Mouse (Mus musculus) macrophage (primary cell): ENCODE measurements around the gene Edc3. TPM values are rescaled to one million over a fixed set of nuclear protein-coding genes. Genes with fewer than 3 reads are reported as not detected.

Experiments used
- H3K27ac ChIP-seq: fragments of 350-480 bp; formaldehyde crosslinking; 2 replicates; pipeline ENCODE4 v1.9.0; 2021
- H3K36me3 ChIP-seq: fragments of 350-480 bp; formaldehyde crosslinking; 2 replicates; pipeline ENCODE4 v1.9.0; 2021; ENCODE audit errors: inconsistent target
- H3K4me3 ChIP-seq: fragments of 350-480 bp; formaldehyde crosslinking; 2 replicates; pipeline ENCODE4 v1.9.0; 2021; ENCODE audit errors: inconsistent target
- H3K79me2 ChIP-seq: fragments of 350-480 bp; formaldehyde crosslinking; 2 replicates; pipeline ENCODE4 v1.9.0; 2021; ENCODE audit errors: inconsistent target
- WGBS: methylation state at CpG from one replicate; pipeline ENCODE4 v1.1.7; 2026; ENCODE audit warnings: inconsistent platforms; ENCODE audit not compliant: missing documents; 5-methylcytosine and 5-hydroxymethylcytosine counted together
- polyA plus RNA-seq: library from polyadenylated mRNA; stranded (reverse); fragments of 250-400 nt; gene quantifications from 3 replicates; pipeline ENCODE4 v1.2.4, GENCODE M21; 2018; ENCODE audit warnings: inconsistent platforms

The Edc3 gene
- polyA plus RNA-seq, 1 experiment from 2014 or later = 5.3 TPM

DNA sequence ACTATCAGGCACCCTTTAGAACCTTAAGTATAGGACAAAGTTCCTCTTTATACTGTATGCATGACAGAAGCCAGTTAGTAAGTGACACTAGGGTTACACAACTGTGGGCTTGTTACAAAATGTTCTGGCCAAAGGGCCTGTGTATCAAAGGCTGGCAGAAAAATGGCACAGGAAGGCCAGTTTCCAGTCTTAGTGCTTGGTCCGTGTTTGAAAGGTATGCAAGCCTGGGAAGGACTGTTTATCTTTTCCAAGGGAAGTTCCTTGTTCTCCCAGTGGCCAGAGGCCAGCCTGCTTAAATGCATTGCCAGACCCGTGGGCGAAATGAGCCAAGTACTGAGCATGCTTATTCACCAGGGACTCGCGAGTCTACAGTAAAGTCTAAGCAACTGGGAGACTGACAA, 15.0 kb downstream of the Edc3 start:
- peaks cover 41% of the 10 kb centered on the region for H3K36me3 ChIP-seq
- WGBS = 22% methylated on average over 5 of the region's 5 CpGs

DNA sequence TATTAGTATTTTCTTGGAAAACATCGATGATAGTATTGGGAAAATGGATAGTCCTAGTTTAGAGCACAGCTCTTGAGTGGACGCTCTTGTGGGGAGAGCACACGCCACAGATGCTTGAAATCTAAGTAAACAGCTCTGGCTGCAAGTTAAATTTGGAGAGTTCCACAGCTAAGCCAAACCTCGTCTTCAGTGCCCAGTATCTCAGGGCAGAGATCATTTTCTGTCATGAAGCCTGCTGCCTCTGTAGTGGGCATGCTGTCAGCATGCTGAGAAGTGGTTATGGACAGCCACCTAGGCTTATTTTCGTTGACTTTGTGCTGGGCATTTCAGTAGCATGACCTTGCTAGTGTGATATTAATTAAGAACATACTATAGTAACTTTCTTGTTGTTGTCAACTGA, 15.5 kb downstream of the Edc3 start:
- WGBS = 82% methylated on average over 5 of the region's 5 CpGs
- no peak overlapping the region for H3K27ac ChIP-seq

More for the DNA sequence above, 15.0 kb downstream of the Edc3 start:
- Histone ChIP-seq H3K27ac (no peak overlapping the region), H3K79me2 (peaks cover 61% of the 10 kb centered on the region), H3K4me3 (no peak overlapping the region)

DNA sequence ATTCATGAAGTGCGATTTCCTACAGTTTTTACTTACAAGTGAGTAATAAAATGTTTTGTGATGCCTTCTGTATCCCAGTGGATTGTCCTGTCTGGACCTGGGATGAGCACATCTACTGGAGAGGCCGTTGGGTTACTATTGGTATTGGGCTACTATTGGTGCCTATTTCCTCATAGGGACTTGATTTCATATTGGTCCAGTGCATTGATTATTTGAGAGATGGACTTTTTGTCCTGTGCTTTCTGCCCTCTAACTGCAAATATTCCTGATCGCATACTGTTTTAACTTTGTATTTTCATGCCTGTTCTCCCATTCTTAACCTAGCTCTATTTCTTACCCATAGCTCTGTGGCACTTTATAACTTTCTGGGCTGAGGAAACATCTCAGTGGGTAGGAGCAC, 16.4 kb downstream of the Edc3 start:
- H3K27ac ChIP-seq = no peak overlapping the region
- WGBS = 100% methylated on average over 3 of the region's 3 CpGs
- peaks cover 31% of the 10 kb centered on the region for H3K36me3 ChIP-seq
- no peak overlapping the region for H3K4me3 ChIP-seq
- H3K79me2 ChIP-seq = peaks cover 50% of the 10 kb centered on the region

More for the DNA sequence above, 15.5 kb downstream of the Edc3 start:
- no peak overlapping the region for H3K4me3 ChIP-seq
- H3K79me2 ChIP-seq = peaks cover 56% of the 10 kb centered on the region
- H3K36me3 ChIP-seq = peaks cover 36% of the 10 kb centered on the region

DNA sequence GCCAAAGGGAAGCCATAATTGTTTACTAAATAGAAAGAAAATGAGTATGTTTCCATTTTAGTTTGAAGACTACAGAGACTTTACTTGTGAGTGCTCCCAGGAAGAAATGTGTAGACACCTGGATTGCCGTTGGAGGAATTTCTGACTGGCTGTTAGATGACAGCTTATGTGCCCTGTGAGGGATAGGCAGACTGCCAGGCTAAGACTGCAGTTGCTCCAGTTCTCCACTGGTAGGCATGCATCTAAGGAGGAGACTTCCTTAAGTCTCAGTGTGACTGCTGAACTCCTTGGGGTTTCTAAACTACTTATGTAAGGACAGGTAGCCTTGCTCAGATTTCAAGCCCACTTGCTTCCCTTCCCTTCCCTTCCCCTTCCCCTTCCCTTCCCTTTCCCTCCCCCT, 20.0 kb downstream of the Edc3 start:
- Histone ChIP-seq H3K4me3 (no peak overlapping the region), H3K27ac (no peak overlapping the region), H3K36me3 (peaks cover 22% of the 10 kb centered on the region), H3K79me2 (peaks cover 63% of the 10 kb centered on the region)
- 100% methylated on average over 1 of the region's 1 CpGs for WGBS

DNA sequence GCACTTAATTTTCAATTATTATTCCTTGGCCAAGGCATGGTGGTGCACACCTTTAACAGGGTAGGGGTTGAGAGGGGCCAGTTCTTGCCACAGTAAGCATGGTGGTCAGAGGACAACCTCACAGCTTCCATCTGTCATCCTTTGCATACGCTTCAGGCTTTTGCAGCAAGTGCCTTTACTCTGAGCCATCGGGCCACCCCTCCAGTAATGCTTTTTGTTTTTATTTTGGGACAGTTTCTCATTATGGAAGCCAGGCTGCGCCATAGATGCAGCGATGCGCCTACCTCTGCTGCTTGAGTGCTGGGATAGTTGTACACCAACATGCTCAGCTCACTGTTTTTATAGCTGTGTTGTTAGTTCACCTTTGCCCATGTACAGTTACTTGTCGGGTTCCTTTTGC, 25.3 kb downstream of the Edc3 start:
- no peak overlapping the region for H3K27ac ChIP-seq
- WGBS = 98% methylated on average over 6 of the region's 6 CpGs
- no peaks in the 10 kb centered on the region; the same call in 1 of the 2 replicates for H3K36me3 ChIP-seq
- peaks cover 64% of the 10 kb centered on the region; the same call in 1 of the 2 replicates for H3K79me2 ChIP-seq
- H3K4me3 ChIP-seq = no peak overlapping the region

DNA sequence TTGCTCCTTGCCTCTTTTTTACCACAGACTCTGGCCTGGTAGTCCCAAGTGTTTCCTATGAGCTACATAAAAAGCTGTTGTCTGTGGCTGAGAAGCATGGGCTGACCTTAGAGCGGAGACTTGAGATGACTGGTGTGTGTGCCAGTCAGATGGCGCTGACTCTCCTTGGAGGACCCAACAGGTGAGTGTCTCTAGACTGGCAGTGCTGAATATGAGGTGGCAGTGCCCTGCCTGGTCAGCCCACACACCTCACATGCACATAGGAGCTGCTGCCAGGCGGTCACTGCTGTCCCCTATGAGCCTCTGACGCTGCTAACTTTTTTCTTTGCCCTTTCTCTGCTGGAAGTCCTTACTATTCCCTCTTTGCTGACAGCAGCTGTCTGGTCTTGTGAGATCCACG, 31.5 kb downstream of the Edc3 start:
- Histone ChIP-seq H3K36me3 (peaks cover 35% of the 10 kb centered on the region), H3K79me2 (peaks cover 27% of the 10 kb centered on the region; the same call in 1 of the 2 replicates), H3K4me3 (no peak overlapping the region), H3K27ac (no peak overlapping the region)
- WGBS = 94% methylated on average over 5 of the region's 5 CpGs

DNA sequence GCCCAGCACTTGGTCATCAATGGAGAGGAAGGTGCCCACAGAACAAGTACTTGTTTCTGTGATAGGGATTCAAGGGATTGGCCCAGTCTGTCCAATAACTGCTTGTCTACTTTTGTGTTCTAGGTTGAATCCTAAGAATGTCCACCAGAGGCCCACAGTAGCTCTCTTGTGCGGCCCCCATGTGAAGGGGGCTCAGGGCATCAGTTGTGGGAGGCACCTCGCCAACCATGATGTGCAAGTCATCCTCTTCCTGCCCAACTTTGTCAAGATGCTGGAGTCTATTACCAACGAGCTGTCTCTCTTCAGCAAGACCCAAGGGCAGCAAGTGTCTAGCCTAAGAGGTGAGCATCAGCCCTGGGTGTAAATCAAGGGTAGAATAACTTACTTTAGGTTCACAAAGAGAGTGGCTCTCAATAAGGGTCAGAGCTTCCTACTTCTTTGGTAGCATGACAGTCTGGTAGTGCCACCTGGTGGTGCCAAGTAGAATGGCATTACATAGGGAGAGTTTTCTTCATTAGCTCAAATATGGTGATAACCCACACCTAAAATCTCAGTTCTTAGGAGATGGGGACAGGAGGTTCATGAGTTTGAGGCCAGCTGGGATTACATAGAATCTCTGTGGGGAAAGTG, 36.2 kb downstream of the Edc3 start:
- WGBS = 35% methylated on average over 3 of the region's 3 CpGs
- Histone ChIP-seq H3K36me3 (peaks cover 75% of the 10 kb centered on the region), H3K27ac (no peak overlapping the region), H3K79me2 (no peaks in the 10 kb centered on the region), H3K4me3 (no peak overlapping the region)

DNA sequence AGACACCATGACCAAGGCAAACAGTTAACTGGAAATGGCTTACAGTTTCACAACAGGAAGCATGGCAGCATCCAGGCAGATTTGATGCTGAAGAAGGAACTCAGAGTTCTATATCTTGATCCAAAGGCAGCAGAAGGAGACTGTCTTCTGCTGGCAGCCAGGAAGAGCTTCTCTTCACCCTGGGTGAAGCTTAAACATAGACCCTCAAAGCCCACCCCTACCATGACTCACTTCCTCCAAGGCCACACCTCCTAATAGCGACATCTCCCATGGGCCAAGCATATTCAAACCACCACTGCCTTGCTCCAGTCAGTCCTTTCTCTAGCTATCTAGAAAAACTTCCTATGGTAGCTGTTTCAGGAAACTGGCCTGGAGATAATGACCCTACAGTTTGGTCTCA, 38.7 kb downstream of the Edc3 start:
- H3K36me3 ChIP-seq = peaks cover 78% of the 10 kb centered on the region
- no peaks in the 10 kb centered on the region for H3K79me2 ChIP-seq
- H3K27ac ChIP-seq = no peak overlapping the region
- no peak overlapping the region for H3K4me3 ChIP-seq
- WGBS = 100% methylated on average over 1 of the region's 1 CpGs

DNA sequence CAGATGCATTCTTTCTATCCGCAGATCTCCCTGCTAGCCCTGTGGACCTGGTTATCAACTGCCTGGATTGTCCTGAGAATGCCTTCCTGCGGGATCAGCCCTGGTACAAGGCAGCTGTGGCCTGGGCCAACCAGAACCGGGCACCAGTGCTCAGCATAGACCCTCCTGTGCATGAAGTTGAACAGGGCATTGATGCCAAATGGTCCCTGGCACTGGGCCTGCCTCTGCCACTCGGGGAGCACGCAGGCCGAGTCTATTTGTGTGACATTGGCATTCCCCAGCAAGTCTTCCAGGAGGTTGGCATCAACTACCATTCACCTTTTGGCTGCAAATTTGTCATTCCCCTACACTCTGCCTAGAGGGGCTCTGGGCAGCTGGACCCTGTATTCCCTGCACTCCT, 39.8 kb downstream of the Edc3 start:
- 94% methylated on average over 6 of the region's 6 CpGs for WGBS
- H3K27ac ChIP-seq = no peak overlapping the region

DNA sequence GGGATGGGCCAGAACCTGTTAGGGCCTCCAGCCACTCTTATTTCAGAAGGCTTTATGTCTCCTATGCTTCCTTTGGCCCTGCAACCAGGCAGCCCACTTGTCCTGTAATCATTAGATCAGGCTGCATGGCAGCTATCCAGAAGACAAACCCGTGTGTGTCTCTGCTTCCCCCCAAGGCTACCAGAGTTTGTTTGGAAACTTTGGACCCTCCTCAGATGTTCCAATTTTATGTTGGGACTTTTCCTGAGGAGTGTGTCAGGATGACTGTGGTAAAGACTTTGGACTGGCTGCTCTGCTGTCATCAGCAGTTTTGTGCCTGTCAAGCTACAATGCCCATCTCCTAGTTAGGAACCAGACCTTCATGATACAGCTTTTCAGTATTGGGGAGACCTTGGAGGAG, 40.5 kb downstream of the Edc3 start:
- H3K4me3 ChIP-seq = no peak overlapping the region
- peaks cover 82% of the 10 kb centered on the region for H3K36me3 ChIP-seq
- WGBS = 54% methylated on average over 1 of the region's 1 CpGs
- H3K79me2 ChIP-seq = no peaks in the 10 kb centered on the region
- H3K27ac ChIP-seq = no peak overlapping the region

More for the DNA sequence above, 39.8 kb downstream of the Edc3 start:
- H3K4me3 ChIP-seq = no peak overlapping the region
- H3K36me3 ChIP-seq = peaks cover 79% of the 10 kb centered on the region
- no peaks in the 10 kb centered on the region for H3K79me2 ChIP-seq

DNA sequence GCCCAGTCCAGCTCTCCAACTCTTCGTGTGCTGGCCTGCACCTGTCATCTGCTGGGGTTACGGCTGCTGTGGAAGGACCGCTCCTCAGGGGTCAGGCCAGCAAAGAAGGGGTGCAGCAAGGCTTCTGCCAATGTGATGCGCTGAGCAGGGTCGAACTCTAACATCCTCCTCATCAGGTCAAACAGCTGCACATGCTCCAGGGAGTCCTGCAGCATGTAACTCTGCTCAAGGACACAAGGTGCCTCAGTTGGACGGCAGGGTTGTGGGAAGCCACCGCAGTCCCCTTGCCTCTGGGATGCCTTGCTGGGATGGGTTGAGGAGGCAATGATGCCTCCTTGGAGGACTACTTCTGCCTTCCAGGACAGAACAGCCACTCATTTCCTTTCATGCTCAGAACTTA, 42.6 kb downstream of the Edc3 start:
- Histone ChIP-seq H3K27ac (no peak overlapping the region), H3K4me3 (no peak overlapping the region), H3K36me3 (peaks cover 100% of the 10 kb centered on the region), H3K79me2 (no peaks in the 10 kb centered on the region)
- WGBS = 92% methylated on average over 7 of the region's 7 CpGs

DNA sequence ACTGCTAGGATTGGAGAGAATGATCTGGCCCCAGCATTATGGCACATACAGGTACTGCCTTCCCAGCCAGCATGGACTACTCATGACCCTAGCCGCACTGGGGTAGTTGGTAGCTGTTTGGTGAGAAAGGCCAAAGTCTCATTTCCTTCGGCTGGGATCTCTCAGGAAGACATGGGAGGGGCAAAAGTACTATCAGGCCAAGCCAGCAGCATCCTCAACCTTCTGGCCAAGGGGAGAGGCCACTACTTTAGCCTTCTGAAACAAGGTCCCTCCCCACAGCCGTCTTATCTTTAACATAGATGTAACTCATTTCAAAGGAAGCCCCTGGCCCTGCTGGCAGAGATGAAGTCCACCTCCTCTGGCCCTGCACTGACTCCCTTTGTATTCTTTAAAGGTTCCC, 49.2 kb downstream of the Edc3 start:
- Histone ChIP-seq H3K36me3 (peaks cover 88% of the 10 kb centered on the region), H3K79me2 (peaks cover 52% of the 10 kb centered on the region), H3K4me3 (no peak overlapping the region), H3K27ac (no peak overlapping the region)
- WGBS = 95% methylated on average over 3 of the region's 3 CpGs

DNA sequence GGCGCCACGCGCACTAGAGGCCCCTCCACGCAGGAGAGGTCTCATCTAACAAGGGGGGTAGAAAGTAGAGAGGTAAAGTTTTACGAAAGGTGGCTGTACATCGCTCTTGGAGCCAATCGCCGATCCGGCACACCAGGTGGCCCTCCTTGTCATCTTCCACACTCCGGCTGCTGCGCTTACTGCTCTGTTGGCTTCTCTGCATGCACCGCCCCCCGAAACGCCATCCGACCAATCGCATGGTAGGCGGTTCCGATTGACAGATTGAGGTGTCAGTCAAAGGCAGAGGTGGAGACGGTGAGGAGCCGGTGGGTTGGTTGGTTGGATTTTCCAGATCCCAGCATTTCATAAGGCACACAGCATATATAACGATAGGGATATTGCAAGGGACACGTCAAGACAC, 50.2 kb downstream of the Edc3 start:
- Histone ChIP-seq H3K27ac (no peak overlapping the region), H3K79me2 (peaks cover 61% of the 10 kb centered on the region), H3K36me3 (peaks cover 79% of the 10 kb centered on the region), H3K4me3 (no peak overlapping the region)
- WGBS = 92% methylated on average over 22 of the region's 22 CpGs

DNA sequence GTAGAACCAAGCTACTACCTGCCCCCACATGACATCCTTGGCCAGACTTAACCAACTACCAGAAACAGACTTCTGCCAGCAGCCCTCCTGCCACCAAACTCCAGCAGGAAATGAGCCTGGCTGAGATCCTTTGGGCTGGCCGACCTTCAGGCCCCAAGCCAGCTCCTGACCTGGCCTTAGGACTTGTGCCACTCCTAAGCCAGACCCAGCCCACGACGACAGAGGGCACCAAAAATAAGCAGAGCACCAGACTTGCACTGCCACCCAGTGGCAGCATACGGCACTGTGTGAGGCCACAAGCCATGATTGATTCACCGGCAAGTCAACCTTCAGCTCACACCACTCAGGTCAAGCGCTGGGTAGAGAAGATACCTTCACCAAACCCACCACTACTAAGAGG, 50.9 kb downstream of the Edc3 start:
- H3K36me3 ChIP-seq = peaks cover 71% of the 10 kb centered on the region
- no peak overlapping the region for H3K4me3 ChIP-seq
- WGBS = 9% methylated on average over 6 of the region's 6 CpGs
- peaks cover 69% of the 10 kb centered on the region for H3K79me2 ChIP-seq
- H3K27ac ChIP-seq = no peak overlapping the region

DNA sequence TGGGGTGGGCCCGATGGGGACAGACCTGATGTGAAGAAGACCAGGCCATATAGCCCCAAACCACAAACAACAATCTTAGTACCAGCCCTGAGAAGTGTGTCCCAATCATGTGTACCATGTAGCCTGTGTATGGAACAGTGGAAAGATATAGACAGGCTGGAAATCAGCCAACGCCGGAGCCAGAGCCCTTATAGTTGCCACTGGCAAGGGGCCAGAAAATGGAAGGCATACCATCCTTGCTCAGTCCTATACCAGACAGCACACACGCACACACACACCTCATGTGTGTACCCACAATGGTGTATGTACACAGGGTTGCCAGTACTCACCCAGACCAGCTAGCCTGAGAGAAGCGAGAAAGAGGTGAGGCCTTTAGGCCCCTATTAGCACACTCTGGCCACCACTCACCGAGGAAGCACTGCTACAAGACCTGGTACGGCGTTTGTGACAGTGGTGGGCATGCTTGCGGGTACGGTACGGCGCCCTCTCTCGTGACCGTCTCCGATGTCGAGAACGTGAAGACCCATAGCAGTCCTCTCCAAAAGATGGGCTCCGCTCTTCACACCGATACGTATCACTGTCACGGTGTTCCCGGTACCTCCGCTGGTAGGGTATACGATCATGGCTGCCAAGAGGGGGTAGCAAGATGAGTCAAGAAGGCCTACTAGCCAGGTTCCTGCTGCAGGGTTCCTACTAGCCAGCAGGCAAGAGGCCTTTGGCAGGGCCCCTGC, 52.2 kb downstream of the Edc3 start:
- H3K36me3 ChIP-seq = peaks cover 58% of the 10 kb centered on the region
- no peak overlapping the region for H3K4me3 ChIP-seq
- H3K79me2 ChIP-seq = peaks cover 74% of the 10 kb centered on the region
- no peak overlapping the region for H3K27ac ChIP-seq
- WGBS = 98% methylated on average over 24 of the region's 24 CpGs
